Mouse (Mus musculus): ENCODE measurements around the gene Slc1a5.

DNA sequence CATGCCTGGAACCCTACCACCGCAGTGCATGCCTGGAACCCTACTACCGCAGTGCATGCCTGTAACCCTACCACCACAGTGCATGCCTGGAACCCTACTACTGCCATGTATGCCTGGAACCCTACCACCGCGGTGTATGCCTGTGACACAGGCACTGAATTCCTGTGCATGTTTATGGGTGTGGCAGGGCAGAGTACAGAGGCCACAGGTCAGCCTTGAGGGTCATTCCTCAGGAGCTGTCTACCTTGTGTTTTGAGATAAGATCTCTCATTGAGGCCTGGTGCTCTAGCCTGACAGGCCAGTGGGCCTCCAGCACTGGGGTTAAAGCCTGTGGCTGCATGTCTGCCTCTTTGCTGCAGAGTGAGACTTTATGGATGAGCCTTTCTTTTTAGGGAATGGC lies 35.8 kb upstream of the Slc1a5 start:
- no peak for TF ChIP-seq CTCF (IDR thresholded peaks at IDR 0.05; ENCODE audit: low read depth, low read length)
- no peak for TF ChIP-seq POLR2A (IDR thresholded peaks at IDR 0.05; ENCODE audit: insufficient read depth, low read length)
